Mouse (Mus musculus): ENCODE measurements at regions not wholly inside any gene's neighbourhood (a gene's known extent, or its start where the extent isn't known, plus 50 kb on each side); places are given as distances from the start of the nearest gene placed in this dataset.
A peak's percentile ranks its signal among the peaks of the same experiment; 100 is the strongest.

DNA sequence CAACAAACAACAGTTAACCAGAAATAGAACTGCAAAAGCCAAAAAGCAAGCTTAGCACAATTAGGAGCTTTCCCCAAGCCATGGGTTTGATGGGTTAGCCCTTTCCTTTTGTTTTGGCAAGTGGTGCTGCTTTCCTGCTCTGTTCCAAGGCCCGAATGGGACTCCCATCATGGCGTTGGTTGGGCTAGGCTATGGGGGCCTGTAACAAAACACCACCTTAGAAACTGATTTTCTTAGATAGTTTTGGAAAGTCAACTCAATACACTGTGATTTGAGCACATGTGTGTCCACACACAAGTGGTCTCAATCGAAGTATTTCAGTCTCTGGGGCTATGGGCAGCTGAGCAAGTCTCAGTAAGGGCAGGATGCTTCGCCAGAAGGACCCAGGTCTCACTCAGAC lies 470.5 kb upstream of the Kif2a start:
- DNase-seq (ENCODE audit: low spot score): no peak

GRCm38 (mm10) chr13:107491423-107491822 lies 469.5 kb upstream of the Kif2a start:
- no peak for DNase-seq (ENCODE audit: low spot score)

- no peak for DNase-seq (ENCODE audit: low spot score)
Observed at GRCm38 (mm10) chr13:107485400-107486017, 463.6 kb upstream of the Kif2a start.

DNA sequence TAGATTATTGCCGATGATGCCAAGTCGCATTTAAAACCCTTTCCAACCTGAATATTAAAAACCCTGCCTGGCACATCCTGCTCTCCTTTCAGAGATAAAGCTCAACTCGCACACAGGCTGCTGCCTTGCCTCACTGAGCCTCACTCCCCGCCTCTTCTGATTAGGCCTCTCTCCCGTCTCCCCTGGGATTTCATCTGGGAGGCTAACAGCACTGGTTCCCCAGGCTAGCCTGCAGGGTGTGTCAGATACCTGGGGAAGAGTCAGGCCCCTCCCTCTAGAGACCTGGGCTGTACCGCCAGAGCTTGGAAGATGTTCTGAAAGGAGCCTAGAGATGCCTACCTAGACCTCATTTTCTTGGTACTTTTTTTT lies 462.7 kb upstream of the Kif2a start:
- DNase-seq (ENCODE audit: low spot score): no peak

DNA sequence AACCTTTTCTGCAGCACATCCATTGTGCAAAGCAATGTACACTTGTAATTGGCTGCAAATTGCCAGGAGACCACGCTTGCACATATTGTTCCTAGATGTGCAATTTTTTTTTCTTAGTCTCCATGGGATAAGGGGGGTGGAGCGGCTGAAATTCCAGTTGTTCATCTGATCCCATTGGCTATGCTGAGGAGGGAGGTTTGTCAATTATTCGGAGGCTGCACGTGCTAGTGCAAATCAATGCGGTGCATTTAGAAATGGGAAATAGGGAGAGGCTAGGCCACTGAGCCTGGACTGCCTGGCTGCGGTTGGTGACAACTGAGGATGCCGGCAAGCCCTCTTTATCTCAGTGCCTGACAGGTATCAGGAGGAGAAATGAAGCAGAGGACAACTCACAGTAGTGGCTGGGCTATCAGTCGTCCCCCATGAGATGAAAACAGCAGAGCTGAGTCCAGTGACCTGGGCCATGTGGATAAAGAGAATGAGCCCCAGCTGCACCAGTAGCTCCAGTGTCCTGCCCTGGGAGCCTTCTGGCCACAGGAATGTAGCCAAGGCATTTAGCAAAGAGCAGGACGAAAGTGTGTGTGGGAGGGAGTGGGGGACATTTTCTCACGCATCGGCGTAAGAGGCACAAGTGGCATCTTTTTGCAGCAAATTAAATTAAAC lies 462.2 kb upstream of the Kif2a start:
- no peak for DNase-seq (ENCODE audit: low spot score)

- no peak for DNase-seq (ENCODE audit: low spot score)
Observed at GRCm38 (mm10) chr13:107475166-107475565, 453.2 kb upstream of the Kif2a start.

GRCm38 (mm10) chr13:107469491-107470276 lies 447.8 kb upstream of the Kif2a start:
- DNase-seq (ENCODE audit: low spot score): no peak

GRCm38 (mm10) chr13:107462791-107463190 lies 440.9 kb upstream of the Kif2a start:
- no peak for DNase-seq (ENCODE audit: low spot score)

- peak; percentile 76 for DNase-seq (ENCODE audit: low spot score)
Observed at GRCm38 (mm10) chr13:107461048-107461912, 439.4 kb upstream of the Kif2a start.

DNA sequence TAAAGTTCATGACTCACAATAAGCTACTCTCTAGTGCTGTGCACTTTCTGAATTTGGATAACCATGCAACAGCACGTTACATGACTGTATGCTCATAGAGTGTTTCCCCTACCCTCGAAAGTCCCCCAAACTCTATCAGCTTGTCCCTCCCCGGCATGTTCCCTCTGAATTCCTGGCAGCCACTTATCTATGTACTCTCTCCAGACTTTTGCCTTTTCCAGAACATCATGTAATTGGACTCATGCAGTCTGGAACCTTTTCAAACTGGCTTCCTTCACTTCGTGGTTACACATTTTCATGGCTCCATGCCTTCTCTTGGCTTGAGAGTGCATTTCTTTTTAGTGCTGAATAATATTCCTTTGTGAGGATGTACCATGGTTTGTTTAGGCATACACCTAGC lies 436.8 kb upstream of the Kif2a start:
- DNase-seq (ENCODE audit: low spot score): no peak

GRCm38 (mm10) chr13:107457270-107457669 lies 435.3 kb upstream of the Kif2a start:
- DNase-seq (ENCODE audit: low spot score): no peak

DNA sequence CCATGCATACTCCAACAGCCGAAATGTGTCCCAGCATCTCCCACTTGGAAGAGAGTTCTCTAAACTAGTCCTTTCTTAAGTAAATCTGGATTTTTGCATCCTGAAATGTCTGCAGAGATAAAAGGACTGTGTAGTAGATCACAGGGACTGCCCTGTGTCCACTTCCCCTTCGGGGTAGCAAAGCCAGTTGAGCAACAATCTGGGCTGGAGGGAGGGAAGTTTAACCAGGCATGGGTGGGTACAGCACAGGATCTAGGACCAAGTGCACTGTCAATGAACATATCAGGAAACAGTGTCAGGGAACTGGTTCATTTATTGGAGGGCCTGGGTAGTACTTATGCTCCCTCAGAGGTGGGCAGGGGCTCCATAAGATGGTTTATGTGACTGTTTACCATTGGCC lies 434.5 kb upstream of the Kif2a start:
- no peak for DNase-seq (ENCODE audit: low spot score)

DNA sequence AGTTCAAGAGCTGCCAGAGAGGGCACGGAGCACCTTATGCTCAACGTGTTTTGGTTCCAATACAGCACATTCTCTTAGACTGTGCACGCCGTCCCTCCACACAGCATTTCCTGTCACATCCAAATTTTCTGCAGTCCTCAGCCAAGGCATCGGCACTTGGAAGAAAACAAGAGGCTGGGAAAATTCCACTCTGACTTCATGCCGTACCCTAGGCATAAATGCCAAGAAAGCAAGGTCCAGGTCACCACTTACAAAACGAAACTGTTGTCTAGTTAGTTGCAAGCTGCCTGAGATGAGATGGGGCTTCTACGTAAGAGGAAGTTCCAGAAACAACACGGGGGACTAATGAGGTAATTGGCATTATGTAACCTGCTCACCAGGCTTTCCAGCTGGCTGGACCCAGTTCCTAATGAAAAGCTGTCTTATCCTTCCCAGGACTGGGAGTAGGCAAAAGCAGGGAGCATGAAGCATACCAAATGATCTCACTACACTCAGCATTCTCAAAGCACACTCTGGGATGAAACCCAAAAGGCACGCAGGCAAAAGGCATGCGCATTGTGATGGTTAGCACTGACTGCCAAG lies 427.8 kb upstream of the Kif2a start:
- no peak for DNase-seq (ENCODE audit: low spot score)

GRCm38 (mm10) chr13:107447813-107448212 lies 425.9 kb upstream of the Kif2a start:
- DNase-seq (ENCODE audit: low spot score): no peak

DNA sequence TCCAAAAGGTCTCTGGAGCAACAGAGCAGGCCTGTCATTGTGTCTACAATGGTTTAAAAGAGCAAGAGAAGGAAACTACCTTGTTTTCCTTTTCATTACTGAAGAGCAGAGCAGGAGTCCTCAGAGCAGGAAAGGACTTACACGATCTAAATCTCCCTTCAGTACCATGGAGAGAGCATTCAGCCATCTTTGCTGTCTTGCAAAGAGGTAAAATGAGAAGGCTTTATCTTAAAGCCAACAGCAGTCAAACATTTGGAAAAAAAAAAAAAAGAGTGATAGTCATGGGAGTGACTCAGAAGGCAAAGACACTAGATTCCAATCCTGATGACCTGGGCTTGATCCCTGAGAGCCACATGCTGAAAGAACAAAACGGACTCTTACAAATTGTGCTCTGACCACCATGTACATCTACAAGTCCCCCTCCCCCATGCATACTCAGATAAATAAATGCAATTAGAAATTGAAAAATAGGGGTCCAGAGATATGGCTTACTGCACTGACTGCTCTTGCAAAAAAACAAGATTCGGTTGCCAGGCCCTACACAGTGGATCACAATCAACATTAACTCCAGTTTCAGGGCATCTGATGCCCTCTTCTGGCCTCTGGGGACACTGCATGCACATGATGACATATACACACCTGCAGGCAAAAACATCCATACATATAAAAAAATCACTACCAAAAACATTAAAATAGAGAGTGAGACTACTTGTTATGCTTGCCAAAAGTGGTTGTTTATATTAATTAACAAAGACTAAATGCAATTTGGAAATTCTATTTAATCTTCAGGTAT lies 397.6 kb upstream of the Kif2a start:
- no peak for DNase-seq (ENCODE audit: low spot score)

DNA sequence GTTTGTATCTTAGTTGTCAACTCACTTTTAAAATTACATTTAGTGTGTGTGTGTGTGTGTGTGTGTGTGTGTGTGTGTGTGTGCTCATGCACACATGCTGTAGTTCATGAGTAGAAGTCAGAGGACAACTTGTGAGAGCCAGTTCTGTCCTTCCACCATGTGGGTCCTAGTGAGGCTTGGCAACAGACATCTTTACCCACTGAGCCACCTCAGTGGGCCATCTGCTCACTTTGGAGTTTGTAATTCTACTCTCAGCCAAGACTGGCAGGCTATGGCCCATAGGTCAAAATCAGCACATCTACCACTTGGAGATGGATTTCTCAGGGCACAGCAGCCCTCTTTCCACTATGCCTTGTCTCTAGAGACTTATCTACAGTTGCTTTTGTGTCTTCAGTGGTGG lies 388.3 kb upstream of the Kif2a start:
- no peak for DNase-seq (ENCODE audit: low spot score)

DNA sequence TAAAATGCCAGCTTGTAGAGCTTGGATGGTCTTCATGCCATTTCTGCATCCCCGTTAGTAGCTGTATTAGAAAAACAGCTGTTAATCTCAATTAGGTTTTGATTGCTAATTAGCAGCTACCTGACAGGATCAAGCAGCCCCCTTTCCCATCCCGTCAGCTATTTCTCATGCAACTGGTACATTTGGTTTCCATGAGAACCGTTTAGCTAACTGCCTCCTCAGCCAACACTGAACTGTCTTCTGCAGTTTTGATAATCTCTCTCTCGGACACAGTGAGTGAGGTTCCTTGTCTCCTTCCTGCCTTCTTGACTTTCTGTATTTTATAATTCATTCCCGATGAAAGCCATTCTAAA lies 385.7 kb upstream of the Kif2a start:
- no peak for DNase-seq (ENCODE audit: low spot score)

- DNase-seq (ENCODE audit: low spot score): no peak
Observed at GRCm38 (mm10) chr13:107406977-107407673, 385.2 kb upstream of the Kif2a start.

DNA sequence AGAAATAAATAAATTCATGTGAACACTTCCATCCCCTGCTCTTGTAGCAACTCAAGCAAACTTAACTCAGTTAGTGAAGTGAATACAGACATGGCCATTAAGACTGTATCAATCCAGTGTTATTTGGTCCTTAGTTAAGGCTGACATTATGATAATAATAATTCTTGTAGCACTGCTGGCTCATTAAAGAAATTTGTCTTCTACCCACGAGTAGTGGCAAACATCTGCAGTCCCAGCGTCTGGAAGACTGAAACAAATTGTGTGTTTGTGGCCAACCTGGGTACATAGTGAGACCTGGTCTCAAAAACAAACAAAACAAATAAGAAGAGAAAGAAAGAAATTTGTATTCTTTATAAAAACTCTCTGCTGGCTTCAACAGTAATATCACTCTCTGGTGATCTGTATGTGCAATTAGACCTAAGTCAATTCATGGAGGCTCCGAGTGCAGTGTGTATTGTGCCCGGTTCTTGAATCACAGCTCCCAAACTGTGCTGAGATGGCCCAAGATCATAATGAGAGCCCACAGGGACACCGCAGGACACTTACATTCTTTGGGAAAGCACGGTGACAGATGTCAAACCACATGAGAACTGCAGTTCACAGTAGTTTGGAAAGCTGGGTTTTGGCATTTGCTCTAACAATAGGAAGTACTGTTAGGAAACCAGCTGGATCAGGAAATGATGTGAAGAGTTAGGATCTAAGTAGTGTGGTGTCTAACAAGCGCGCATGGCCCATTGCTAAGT lies 376.9 kb upstream of the Kif2a start:
- no peak for DNase-seq (ENCODE audit: low spot score)

Data from thymus, postnatal 0 days (tissue).